Mouse (Mus musculus): ENCODE measurements around the gene Nkpd1. TPM values are rescaled to one million over a fixed set of nuclear protein-coding genes. Genes with fewer than 3 reads are reported as not detected.

Gene Nkpd1
- polyA plus RNA-seq, 2 experiments from 2014 or later: not detected

Other genes with a start within 250 kb of the Nkpd1 start
- 100 to 1,000 TPM in 1 of 2 experiments, 10 to 100 TPM in 1; 96.0 to 113 TPM for gene Vasp, start 246.0 kb upstream of the Nkpd1 start, polyA plus RNA-seq (2017; shearing (Covaris generic))
- gene Ppm1n, start 237.8 kb upstream of the Nkpd1 start, polyA plus RNA-seq (2017; shearing (Covaris generic)): 1 to 10 TPM; 1.1 to 1.2 TPM
- gene Rtn2, start 235.2 kb upstream of the Nkpd1 start, polyA plus RNA-seq (2017; shearing (Covaris generic)): not detected
- 1 to 10 TPM in 1 of 2 experiments, under 1 TPM in 1; 0.79 to 1.1 TPM for gene Fosb, start 207.8 kb upstream of the Nkpd1 start, polyA plus RNA-seq (2017; shearing (Covaris generic))
- 10 to 100 TPM; 61.1 to 72.3 TPM for gene Ercc1, start 173.1 kb upstream of the Nkpd1 start, polyA plus RNA-seq (2017; shearing (Covaris generic))
- 10 to 100 TPM; 19.4 to 20.2 TPM for gene Cd3eap, start 158.4 kb upstream of the Nkpd1 start, polyA plus RNA-seq (2017; shearing (Covaris generic))
- under 1 TPM in 1 of 2 experiments, not detected in 1; 0.17 TPM for gene Ppp1r13l, start 158.1 kb upstream of the Nkpd1 start, polyA plus RNA-seq (2017; shearing (Covaris generic))
- gene Ercc2, start 135.8 kb upstream of the Nkpd1 start, polyA plus RNA-seq (2017; shearing (Covaris generic)): 10 to 100 TPM in 1 of 2 experiments, 1 to 10 TPM in 1; 4.7 to 10.8 TPM
- 1 to 10 TPM; 3.1 to 6.0 TPM for gene Klc3, start 113.7 kb upstream of the Nkpd1 start, polyA plus RNA-seq (2017; shearing (Covaris generic))
- under 1 TPM in 1 of 2 experiments, not detected in 1; 0.34 TPM for gene Ckm, start 113.1 kb upstream of the Nkpd1 start, polyA plus RNA-seq (2017; shearing (Covaris generic))
- 1 to 10 TPM; 1.2 to 2.7 TPM for gene Mark4, start 59.0 kb upstream of the Nkpd1 start, polyA plus RNA-seq (2017; shearing (Covaris generic))
- gene Exoc3l2, start 54.5 kb upstream of the Nkpd1 start, polyA plus RNA-seq (2017; shearing (Covaris generic)): not detected
- gene Bloc1s3, start 9.5 kb upstream of the Nkpd1 start, polyA plus RNA-seq (2017; shearing (Covaris generic)): under 1 TPM; 0.90 to 0.91 TPM
- gene Trappc6a, start 9.4 kb upstream of the Nkpd1 start, polyA plus RNA-seq (2017; shearing (Covaris generic)): 10 to 100 TPM; 38.7 to 44.6 TPM
- gene Ppp1r37, start 45.2 kb downstream of the Nkpd1 start, polyA plus RNA-seq (2017; shearing (Covaris generic)): 1 to 10 TPM; 3.2 TPM
- gene Zfp296, start 59.4 kb downstream of the Nkpd1 start, polyA plus RNA-seq (2017; shearing (Covaris generic)): 1 to 10 TPM in 1 of 2 experiments, under 1 TPM in 1; 0.46 to 2.3 TPM
- 10 to 100 TPM; 88.3 to 91.8 TPM for gene Gemin7, start 59.8 kb downstream of the Nkpd1 start, polyA plus RNA-seq (2017; shearing (Covaris generic))
- gene Clasrp, start 86.6 kb downstream of the Nkpd1 start, polyA plus RNA-seq (2017; shearing (Covaris generic)): 1 to 10 TPM; 8.4 to 9.7 TPM
- gene Relb, start 111.6 kb downstream of the Nkpd1 start, polyA plus RNA-seq (2017; shearing (Covaris generic)): 10 to 100 TPM; 12.6 to 14.5 TPM
- gene Clptm1, start 147.2 kb downstream of the Nkpd1 start, polyA plus RNA-seq (2017; shearing (Covaris generic)): 10 to 100 TPM; 35.4 to 40.9 TPM
- not detected for gene Apoc2, start 160.1 kb downstream of the Nkpd1 start, polyA plus RNA-seq (2017; shearing (Covaris generic))
- gene Gm44805, start 163.6 kb downstream of the Nkpd1 start, polyA plus RNA-seq (2017; shearing (Covaris generic)): not detected
- gene Apoc4, start 163.6 kb downstream of the Nkpd1 start, polyA plus RNA-seq (2017; shearing (Covaris generic)): under 1 TPM in 1 of 2 experiments, not detected in 1; 0.44 TPM
- gene Apoc1, start 174.8 kb downstream of the Nkpd1 start, polyA plus RNA-seq (2017; shearing (Covaris generic)): not detected
- gene Apoe, start 181.3 kb downstream of the Nkpd1 start, polyA plus RNA-seq (2017; shearing (Covaris generic)): 10 to 100 TPM in 1 of 2 experiments, 1 to 10 TPM in 1; 4.1 to 16.0 TPM
- gene Tomm40, start 197.6 kb downstream of the Nkpd1 start, polyA plus RNA-seq (2017; shearing (Covaris generic)): 10 to 100 TPM in 1 of 2 experiments, 1 to 10 TPM in 1; 5.7 to 11.7 TPM
- under 1 TPM in 1 of 2 experiments, not detected in 1; 0.56 TPM for gene Nectin2, start 232.6 kb downstream of the Nkpd1 start, polyA plus RNA-seq (2017; shearing (Covaris generic))